Mouse (Mus musculus) MEL (cell line): ENCODE results near the gene Hist1h2ad. TPM values are rescaled to one million over a fixed set of nuclear protein-coding genes. Genes with fewer than 3 reads are reported as not detected.
"Not testable (repeated sequence)": the region's sequence is repeated elsewhere in the genome, so short reads cannot be mapped to it uniquely, and the experiment has no call there.

Source experiments
- DNase-seq: peaks from one replicate; pipeline ENCODE4 v3.0.0; 2011; ENCODE audit warnings: low read depth, low spot score
- H3K27ac ChIP-seq: 2 replicates; pipeline ENCODE4 v1.5.1; 2012; ENCODE audit warnings: low read depth, mild to moderate bottlenecking, control low read depth, low read length, moderate library complexity; ENCODE audit not compliant: control insufficient read depth
- H3K27me3 ChIP-seq, 2 experiments: fragments of 150-350 bp in 1 of 2; sonication (generic) in 1 of 2; 2 replicates each; pipeline ENCODE4 v1.6.1; 2012; ENCODE audit warnings: low read length in 2 of 2, mild to moderate bottlenecking in 2 of 2, improper control_type of control experiment in 1 of 2, moderate library complexity in 1 of 2; ENCODE audit not compliant: insufficient read depth in 2 of 2, control insufficient read depth in 1 of 2
- H3K36me3 ChIP-seq, 2 experiments: 2 replicates each; pipeline ENCODE4 v1.6.1; 2012 to 2014; ENCODE audit warnings: low read length in 2 of 2, improper control_type of control experiment in 1 of 2, inconsistent platforms in 1 of 2, mild to moderate bottlenecking in 1 of 2; ENCODE audit not compliant: insufficient read depth in 2 of 2, control insufficient read depth in 1 of 2
- H3K4me1 ChIP-seq, 2 experiments: fragments of 150-350 bp in 1 of 2; sonication (generic) in 1 of 2; 2 replicates each; pipeline ENCODE4 v1.6.1; 2012; ENCODE audit warnings: low read length in 2 of 2, improper control_type of control experiment in 1 of 2, mild to moderate bottlenecking in 1 of 2; ENCODE audit not compliant: insufficient read depth in 2 of 2, control insufficient read depth in 1 of 2
- H3K4me3 ChIP-seq, 2 experiments: fragments of 150-350 bp in 1 of 2; sonication (generic) in 1 of 2; 2 replicates each; pipeline ENCODE4 v1.5.1; 2012; ENCODE audit warnings: low read depth in 2 of 2, low read length in 2 of 2, mild to moderate bottlenecking in 2 of 2, moderate library complexity in 2 of 2, control low read depth in 1 of 2, improper control_type of control experiment in 1 of 2; ENCODE audit not compliant: control insufficient read depth in 1 of 2, insufficient read depth in 1 of 2
- H3K79me2 ChIP-seq: 2 replicates; pipeline ENCODE4 v1.6.1; 2012; ENCODE audit warnings: mild to moderate bottlenecking, low read length, moderate library complexity; ENCODE audit not compliant: control insufficient read depth, poor library complexity, insufficient read depth
- H3K9ac ChIP-seq: 2 replicates; pipeline ENCODE4 v1.6.1; 2012; ENCODE audit warnings: low read depth, mild to moderate bottlenecking, control low read depth, low read length, moderate library complexity; ENCODE audit not compliant: control insufficient read depth, poor library complexity, severe bottlenecking
- H3K9me3 ChIP-seq: fragments of 150-350 bp; sonication (generic); replicated peaks from 2 replicates; pipeline ENCODE4 v1.6.1; 2012; ENCODE audit warnings: mild to moderate bottlenecking, low read length, improper control_type of control experiment, moderate library complexity; ENCODE audit not compliant: insufficient read depth
- ELF1 ChIP-seq: IDR thresholded peaks from 2 replicates; pipeline ENCODE4 v1.6.1; 2014; ENCODE audit warnings: low read depth, mild to moderate bottlenecking, inconsistent platforms, low read length, improper control_type of control experiment, moderate library complexity
- EP300 ChIP-seq, 2 experiments: IDR thresholded peaks; 2 replicates each; pipeline ENCODE4 v1.6.1; 2011; ENCODE audit warnings: improper control_type of control experiment in 2 of 2, low read length in 2 of 2, low read depth in 1 of 2, mild to moderate bottlenecking in 1 of 2
- GABPA ChIP-seq: IDR thresholded peaks from 2 replicates; pipeline ENCODE4 v1.6.1; 2012; ENCODE audit warnings: low read depth, mild to moderate bottlenecking, inconsistent platforms, low read length, improper control_type of control experiment, moderate library complexity
- GATA1 ChIP-seq: IDR thresholded peaks from 2 replicates; pipeline ENCODE4 v1.6.1; 2011; ENCODE audit warnings: low read depth, low read length, improper control_type of control experiment
- JUND ChIP-seq: IDR thresholded peaks from 2 replicates; pipeline ENCODE4 v1.6.1; 2011; ENCODE audit warnings: low read depth, mild to moderate bottlenecking, improper control_type of control experiment, low read length
- MXI1 ChIP-seq: IDR thresholded peaks from 2 replicates; pipeline ENCODE4 v1.6.1; 2011; ENCODE audit warnings: mild to moderate bottlenecking, low read depth, low read length, improper control_type of control experiment
- POLR2AphosphoS5 ChIP-seq: IDR thresholded peaks from 2 replicates; pipeline ENCODE4 v1.6.1; 2012; ENCODE audit warnings: low read depth, borderline replicate concordance, mild to moderate bottlenecking, inconsistent platforms, low read length, moderate library complexity, mixed read lengths
- UBTF ChIP-seq: IDR thresholded peaks from 2 replicates; pipeline ENCODE4 v1.6.1; 2012; ENCODE audit warnings: low read depth, mild to moderate bottlenecking, inconsistent platforms, low read length, improper control_type of control experiment, moderate library complexity, borderline replicate concordance; ENCODE audit not compliant: insufficient read depth
- USF2 ChIP-seq, 2 experiments: IDR thresholded peaks; 2 replicates each; pipeline ENCODE4 v1.6.1; 2011 to 2012; ENCODE audit warnings: improper control_type of control experiment in 2 of 2, low read length in 2 of 2, borderline replicate concordance in 1 of 2, inconsistent platforms in 1 of 2, low read depth in 1 of 2, mild to moderate bottlenecking in 1 of 2; ENCODE audit not compliant: insufficient read depth in 1 of 2
- polyA plus RNA-seq, 2 experiments: library from polyadenylated mRNA; stranded (reverse) in 1 of 2; unstranded in 1 of 2; fragments of >175 nt in 1 of 2; fragments of >200 nt in 1 of 2; gene quantifications; 2 replicates each; pipeline versions ENCODE4 v1.2.1 to v1.2.4; 2012; ENCODE audit warnings: low replicate concordance in 2 of 2, low read depth in 1 of 2; ENCODE audit not compliant: insufficient read length in 2 of 2, insufficient read depth in 1 of 2, missing spikeins in 1 of 2
- total RNA-seq: library from RNA; depleted of rRNA; stranded (reverse); fragments of 300-350 nt; gene quantifications from 2 replicates; pipeline ENCODE4 v1.2.3, GENCODE M21; 2012

Gene Hist1h2ad
- total and polyA plus RNA-seq, 3 experiments, result 0.14 to 924 TPM; not detected in 1

DNA sequence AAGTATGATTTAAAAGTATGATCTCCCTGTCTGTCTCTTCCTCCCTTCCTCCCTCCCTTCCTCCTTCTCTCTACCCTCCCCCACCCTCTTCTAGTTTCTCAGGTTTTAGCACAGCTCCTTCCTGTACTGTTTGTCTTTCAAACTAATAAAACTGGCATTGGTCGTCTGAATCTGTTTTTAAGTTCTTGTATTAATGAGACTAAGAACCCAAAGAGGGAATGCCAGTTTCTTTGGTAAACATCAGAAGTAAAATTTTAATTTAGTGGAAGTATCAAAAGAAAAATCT lies 12.7 kb downstream of the Hist1h2ad start:
- Histone ChIP-seq H3K79me2 (no peaks in the 10 kb centered on the region; the same call in 1 of the 2 replicates), H3K9ac (peak overlapping the region; percentile 79), H3K4me3 (peak overlapping the region; percentile 44 to 62), H3K9me3 (no peaks in the 10 kb centered on the region), H3K36me3 (peaks cover 0 to 27% of the 10 kb centered on the region in 2 experiments; a peak in 2 of 4 replicates), H3K4me1 (peaks cover 0 to 8% of the 10 kb centered on the region in 2 experiments; a peak in 2 of 4 replicates), H3K27ac (peak overlapping the region; percentile 99), H3K27me3 (no peaks in the 10 kb centered on the region)
- DNase-seq, result peak; percentile 70
- TF ChIP-seq MXI1, result no peak
- TF ChIP-seq GATA1, result no peak
- TF ChIP-seq ELF1, result no peak

- Histone ChIP-seq H3K36me3 (peaks cover 0 to 33% of the 10 kb centered on the region in 2 experiments; a peak in 2 of 4 replicates), H3K27ac (no peak overlapping the region), H3K4me3 (no peak overlapping the region), H3K79me2 (no peaks in the 10 kb centered on the region; the same call in 1 of the 2 replicates), H3K27me3 (no peaks in the 10 kb centered on the region), H3K9me3 (no peaks in the 10 kb centered on the region), H3K9ac (no peak overlapping the region), H3K4me1 (peaks cover 13 to 31% of the 10 kb centered on the region in 2 experiments)
- no peak for DNase-seq
- TF ChIP-seq USF2 (IDR thresholded peaks at IDR 0.05; ENCODE audit: borderline replicate concordance in 1 of 2, insufficient read depth in 1 of 2, low read depth in 1 of 2, low read length in 2 of 2) (no peak), POLR2AphosphoS5 (no peak), EP300 (IDR thresholded peaks at IDR 0.05; ENCODE audit: low read depth in 1 of 2, low read length in 2 of 2) (no peak), GABPA (no peak), JUND (no peak), UBTF (no peak)
Measured at GRCm38 (mm10) chr13:23591206-23591605, 17.0 kb downstream of the Hist1h2ad start.

DNA sequence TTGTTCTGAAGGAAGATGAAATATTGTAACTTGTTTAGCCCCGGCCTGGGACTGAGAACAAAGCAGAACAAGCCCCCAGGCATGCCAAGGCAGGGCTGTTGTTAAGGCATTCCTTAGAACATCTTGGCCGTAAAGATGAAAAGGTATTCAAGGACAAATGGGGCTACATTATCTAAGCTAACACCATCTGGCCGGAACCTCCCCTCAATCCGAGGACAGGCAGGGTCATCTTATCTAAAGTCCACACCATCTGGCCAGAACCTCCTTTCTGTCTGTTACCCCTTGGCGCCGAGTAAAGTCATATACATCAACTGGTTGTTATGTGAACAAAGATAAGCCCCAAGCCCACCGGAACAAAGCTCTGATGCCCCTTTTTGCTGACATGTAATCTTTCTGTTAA lies 17.7 kb downstream of the Hist1h2ad start:
- not testable (repeated sequence) for DNase-seq, H3K27ac ChIP-seq, H3K9me3 ChIP-seq, H3K79me2 ChIP-seq, H3K9ac ChIP-seq, H3K27me3 ChIP-seq, H3K4me3 ChIP-seq
- peaks cover 15 to 32% of the 10 kb centered on the region in 2 experiments for H3K4me1 ChIP-seq
- H3K36me3 ChIP-seq, result peaks cover 0 to 34% of the 10 kb centered on the region in 2 experiments; a peak in 2 of 4 replicates
